Mouse (Mus musculus) CD4-positive naive resting alpha-beta T cell, adult 57 days (primary cell): Measurements from ENCODE around the gene Fam204a. TPM values are rescaled to one million over a fixed set of nuclear protein-coding genes. Genes with fewer than 3 reads are reported as not detected.

ENCODE experiments used
- total RNA-seq: library from RNA; stranded (reverse); gene quantifications from one replicate; pipeline ENCODE4 v1.2.4, GENCODE M21; 2023

Gene Fam204a
- 41.0 TPM for total RNA-seq

GRCm38 (mm10) chr19:60225899-60226844 is at the start of gene Fam204a:
Gene Fam204a, minus strand, starts transcription at chr19:60226701.

Other genes starting within 250 kb of the Fam204a start
- gene Prlhr, start 241.6 kb upstream of the Fam204a start, total RNA-seq = not detected